Mouse (Mus musculus) heart, embryonic 14.5 days (tissue): ENCODE results near the gene Zfp319. TPM values are rescaled to one million over a fixed set of nuclear protein-coding genes. Genes with fewer than 3 reads are reported as not detected.
A peak's percentile ranks its signal among the peaks of the same experiment; 100 is the strongest.

ENCODE experiments used
- ATAC-seq: fragments of 200-750 bp; cut with Nextera tagmentation; 2 replicates; pipeline ENCODE4 v1.8.0; 2017; ENCODE audit warnings: low read depth, moderate TSS enrichment; ENCODE audit not compliant: insufficient number of reproducible peaks, insufficient read depth, low FRiP score
- H3K27ac ChIP-seq, 2 experiments: fragments of 200-500 bp in 1 of 2; fragments of 300-500 bp in 1 of 2; sonication (generic) in 1 of 2; replicated peaks in 1 of 2; 2 replicates each; pipeline ENCODE4 v1.5.1; 2012 to 2014; ENCODE audit warnings: low read depth in 2 of 2, low read length in 2 of 2, control low read depth in 1 of 2, mild to moderate bottlenecking in 1 of 2, mixed read lengths in 1 of 2; ENCODE audit not compliant: control insufficient read depth in 1 of 2, insufficient read depth in 1 of 2
- H3K27me3 ChIP-seq: fragments of 300-500 bp; sonication (generic); 2 replicates; pipeline ENCODE4 v1.6.1; 2014; ENCODE audit warnings: mild to moderate bottlenecking, low read length, control low read depth; ENCODE audit not compliant: control insufficient read depth, insufficient read depth
- H3K36me3 ChIP-seq: fragments of 300-500 bp; sonication (generic); 2 replicates; pipeline ENCODE4 v1.6.1; 2014; ENCODE audit warnings: mild to moderate bottlenecking, control low read depth, low read length, mixed read lengths; ENCODE audit not compliant: control insufficient read depth, insufficient read depth
- H3K4me1 ChIP-seq, 2 experiments: fragments of 200-500 bp in 1 of 2; fragments of 300-500 bp in 1 of 2; sonication (generic) in 1 of 2; 2 replicates each; pipeline ENCODE4 v1.6.1; 2012 to 2014; ENCODE audit warnings: low read length in 2 of 2, control low read depth in 1 of 2, mixed read lengths in 1 of 2; ENCODE audit not compliant: control insufficient read depth in 2 of 2, insufficient read depth in 2 of 2
- H3K4me2 ChIP-seq: fragments of 300-500 bp; sonication (generic); 2 replicates; pipeline ENCODE4 v1.6.1; 2014; ENCODE audit warnings: mild to moderate bottlenecking, low read length
- H3K4me3 ChIP-seq, 2 experiments: fragments of 200-500 bp in 1 of 2; fragments of 300-500 bp in 1 of 2; sonication (generic) in 1 of 2; 2 replicates each; pipeline ENCODE4 v1.5.1; 2012 to 2014; ENCODE audit warnings: low read length in 2 of 2, mild to moderate bottlenecking in 2 of 2, control low read depth in 1 of 2, low read depth in 1 of 2, moderate library complexity in 1 of 2; ENCODE audit not compliant: control insufficient read depth in 1 of 2, insufficient read depth in 1 of 2
- H3K9ac ChIP-seq: fragments of 300-500 bp; sonication (generic); 2 replicates; pipeline ENCODE4 v1.6.1; 2014; ENCODE audit warnings: mild to moderate bottlenecking, low read length
- H3K9me3 ChIP-seq: fragments of 300-500 bp; sonication (generic); 2 replicates; pipeline ENCODE4 v1.6.1; 2016; ENCODE audit warnings: low read length, control low read depth; ENCODE audit not compliant: control insufficient read depth
- WGBS: fragments of 180-500 bp; shearing (Covaris S2); extraction: QIAGEN DNeasy Blood & Tissue Kit; methylation state at CpG from one replicate; pipeline ENCODE4 v1.1.7; 2014; 5-methylcytosine and 5-hydroxymethylcytosine counted together
- polyA plus RNA-seq: library from polyadenylated mRNA; unstranded; fragments of >200 nt; fragmentation: Nextera tagmentation; extraction: Ambion mirVana; gene quantifications from 2 replicates; pipeline ENCODE4 v1.2.1, GENCODE M21; 2014

Gene Zfp319
- polyA plus RNA-seq, 1 experiment from 2014 or later: 5.2 TPM

GRCm38 (mm10) chr8:95348356-95348755 lies 16.6 kb upstream of the Zfp319 start:
- H3K36me3 ChIP-seq: peaks cover 33% of the 10 kb centered on the region
- H3K9me3 ChIP-seq: no peaks in the 10 kb centered on the region
- H3K4me3 ChIP-seq: no peak overlapping the region
- no peak for ATAC-seq
- WGBS: 83% methylated on average over 2 of the region's 2 CpGs
- peak overlapping the region; percentile 47; the same call in 1 of the 2 replicates for H3K4me2 ChIP-seq
- H3K4me1 ChIP-seq: peaks cover 24 to 35% of the 10 kb centered on the region in 2 experiments
- peak overlapping the region; percentile 44; the same call in 1 of the 2 replicates for H3K9ac ChIP-seq
- no peaks in the 10 kb centered on the region for H3K27me3 ChIP-seq
- peak overlapping the region in 1 of 2 experiments; percentile 71; a peak in 2 of 4 replicates for H3K27ac ChIP-seq

GRCm38 (mm10) chr8:95346643-95347545 lies 15.1 kb upstream of the Zfp319 start:
- Histone ChIP-seq H3K4me1 (peaks cover 24 to 36% of the 10 kb centered on the region in 2 experiments), H3K9ac (no peak overlapping the region), H3K36me3 (peaks cover 47% of the 10 kb centered on the region), H3K9me3 (no peaks in the 10 kb centered on the region), H3K27ac (0 out of 4 replicates have a peak overlapping the region, but pooled peaks of 1 of the 2 experiments have one; percentile 5), H3K4me2 (no peak overlapping the region), H3K27me3 (no peaks in the 10 kb centered on the region), H3K4me3 (no peak overlapping the region)
- no peak for ATAC-seq
- 17% methylated on average over 8 of the region's 8 CpGs for WGBS

- Histone ChIP-seq H3K36me3 (peaks cover 69% of the 10 kb centered on the region), H3K4me3 (no peak overlapping the region), H3K9ac (no peak overlapping the region), H3K4me1 (peaks cover 20 to 32% of the 10 kb centered on the region in 2 experiments), H3K27ac (no peak overlapping the region), H3K4me2 (no peak overlapping the region), H3K9me3 (no peaks in the 10 kb centered on the region), H3K27me3 (no peaks in the 10 kb centered on the region)
- WGBS: 73% methylated on average over 6 of the region's 6 CpGs
- ATAC-seq: no peak
These were observed 12.9 kb upstream of the Zfp319 start for GRCm38 (mm10) chr8:95344668-95345067.

GRCm38 (mm10) chr8:95341721-95342120 lies 10.0 kb upstream of the Zfp319 start:
- Histone ChIP-seq H3K4me3 (no peak overlapping the region), H3K27me3 (no peaks in the 10 kb centered on the region), H3K36me3 (peaks cover 96% of the 10 kb centered on the region), H3K4me1 (peaks cover 2 to 9% of the 10 kb centered on the region in 2 experiments; a peak in 3 of 4 replicates), H3K27ac (peak overlapping the region; percentile 19 to 37; a peak in 1 of 4 replicates), H3K9ac (0 out of 2 replicates have a peak overlapping the region, but pooled peaks have one; percentile 34), H3K4me2 (no peak overlapping the region), H3K9me3 (no peaks in the 10 kb centered on the region)
- no peak for ATAC-seq
- WGBS: 43% methylated on average over 5 of the region's 5 CpGs

GRCm38 (mm10) chr8:95336363-95336762 lies 4.6 kb upstream of the Zfp319 start:
- H3K9ac ChIP-seq: no peak overlapping the region
- H3K4me3 ChIP-seq: no peak overlapping the region
- peaks cover 68% of the 10 kb centered on the region for H3K36me3 ChIP-seq
- 0 out of 2 replicates have a peak, but pooled peaks cover 3% of the 10 kb centered on the region for H3K9me3 ChIP-seq
- no peak overlapping the region for H3K27ac ChIP-seq
- no peak for ATAC-seq
- no peak overlapping the region for H3K4me2 ChIP-seq
- peaks cover 4 to 7% of the 10 kb centered on the region in 2 experiments; a peak in 3 of 4 replicates for H3K4me1 ChIP-seq
- H3K27me3 ChIP-seq: no peaks in the 10 kb centered on the region

GRCm38 (mm10) chr8:95335706-95336105 lies 4.0 kb upstream of the Zfp319 start:
- H3K4me1 ChIP-seq: peaks cover 4 to 7% of the 10 kb centered on the region in 2 experiments; a peak in 3 of 4 replicates
- H3K36me3 ChIP-seq: peaks cover 61% of the 10 kb centered on the region
- 81% methylated on average over 1 of the region's 1 CpGs for WGBS
- no peak overlapping the region for H3K27ac ChIP-seq
- no peak for ATAC-seq
- no peak overlapping the region for H3K4me3 ChIP-seq
- H3K4me2 ChIP-seq: no peak overlapping the region
- no peak overlapping the region for H3K9ac ChIP-seq
- 0 out of 2 replicates have a peak, but pooled peaks cover 3% of the 10 kb centered on the region for H3K9me3 ChIP-seq
- no peaks in the 10 kb centered on the region for H3K27me3 ChIP-seq

GRCm38 (mm10) chr8:95332437-95333199 lies 868 bp upstream of the Zfp319 start:
- Histone ChIP-seq H3K4me1 (peaks cover 6 to 21% of the 10 kb centered on the region in 2 experiments; a peak in 3 of 4 replicates), H3K9ac (peak overlapping the region; percentile 93), H3K9me3 (0 out of 2 replicates have a peak, but pooled peaks cover 3% of the 10 kb centered on the region), H3K27me3 (no peaks in the 10 kb centered on the region), H3K4me2 (peak overlapping the region; percentile 94), H3K36me3 (peaks cover 52% of the 10 kb centered on the region), H3K27ac (peak overlapping the region; percentile 99 to 100), H3K4me3 (peak overlapping the region; percentile 87 to 89)
- ATAC-seq: no peak; the same call in 1 of the 2 replicates
- WGBS: 26% methylated on average over 21 of the region's 21 CpGs
